Mouse (Mus musculus): Measurements from ENCODE around the gene Dync1i1.

GRCm38 (mm10) chr6:5723986-5724385 lies 1.5 kb upstream of the Dync1i1 start:
- TF ChIP-seq POLR2A (IDR thresholded peaks at IDR 0.05; ENCODE audit: borderline replicate concordance, insufficient read depth, low read length) (no peak), CTCF (IDR thresholded peaks at IDR 0.05; ENCODE audit: borderline replicate concordance, insufficient read depth, low read depth, low read length) (no peak)

Measured in cerebellum, adult 2 months (tissue).